Comparison of ENCODE assay signal across 11 mouse cellular contexts in the genomic region with DNA sequence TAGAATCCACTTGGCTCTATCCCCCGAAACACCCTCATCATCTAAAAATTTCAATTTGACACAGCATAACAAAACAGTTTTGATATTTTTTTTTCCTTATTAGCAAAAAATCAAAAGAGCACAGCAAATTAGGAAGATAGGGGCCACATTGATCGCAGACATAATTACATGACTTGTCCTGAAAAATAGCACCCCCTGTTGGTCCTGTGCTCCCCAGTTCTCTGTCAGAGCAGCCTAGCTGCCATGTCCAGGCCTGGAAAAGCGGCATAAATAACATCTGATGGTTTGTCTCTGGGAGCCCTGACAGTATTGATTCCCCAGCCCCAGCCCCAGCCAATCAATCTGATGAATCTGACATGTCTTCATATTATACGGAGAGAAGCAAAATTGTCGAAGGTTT. TPM values are rescaled to one million over a fixed set of nuclear protein-coding genes. Genes with fewer than 3 reads are reported as not detected.
DNase-seq lines count a peak whose midpoint lies in the region; ATAC-seq and TF ChIP-seq lines count a peak whose summit lies in the region.
"Had no signal": no experiment of that assay in that cellular context is flagged by ENCODE, and none has a peak within 500 bp of the region (broad histone marks: within the 10 kb centered on the region; RNA-seq: fewer than 3 reads in every experiment).

No protein-coding gene starts in this region.

- DNase-seq in cerebellum, postnatal 10 days: peak; percentile 30 to 34
- DNase-seq in cerebellum, adult 18-20 months: no peak
- DNase-seq in liver, adult 2 months (ENCODE audit: extremely low read depth, low read depth, low spot score): peak; percentile 54
- peak; percentile 48 for DNase-seq in CD4-positive helper T cell, adult 2 months (ENCODE audit: low read depth, low spot score)
- peak; percentile 23 for DNase-seq in lung, postnatal 14 days
- DNase-seq in embryo, embryonic 9.5 days (ENCODE audit: extremely low spot score): no peak
- no peak for DNase-seq in left cerebral cortex, adult 18-20 months (ENCODE audit: low spot score in 2 of 2)

- WGBS in liver, adult 2 months: 71% methylated on average over 5 of the region's 5 CpGs
- 85% methylated on average over 5 of the region's 5 CpGs for WGBS in liver, embryonic 12.5 days (ENCODE audit: insufficient replicate concordance)

- H3K36me3 ChIP-seq in liver, adult 2 months (ENCODE audit: control insufficient read depth, insufficient read depth, low read length): no peaks in the 10 kb centered on the region
- peaks cover 58% of the 10 kb centered on the region for H3K36me3 ChIP-seq in liver, embryonic 12.5 days
- H3K36me3 ChIP-seq: heart, embryonic 15.5 days; midbrain, embryonic 13.5 days had no signal

- H3K4me3 ChIP-seq in liver, adult 2 months (ENCODE audit: insufficient read depth, low read depth, low read length): no peak overlapping the region
- H3K4me3 ChIP-seq in liver, embryonic 12.5 days: no peak overlapping the region
- H3K4me3 ChIP-seq: heart, embryonic 15.5 days; midbrain, embryonic 13.5 days had no signal

- H3K9me3 ChIP-seq in liver, embryonic 12.5 days (replicated peaks): no peaks in the 10 kb centered on the region
- H3K9me3 ChIP-seq: heart, embryonic 15.5 days; midbrain, embryonic 13.5 days had no signal

- H3K27me3 ChIP-seq in liver, adult 2 months (ENCODE audit: control insufficient read depth, insufficient read depth, low read length): no peaks in the 10 kb centered on the region
- no peaks in the 10 kb centered on the region for H3K27me3 ChIP-seq in liver, embryonic 12.5 days (replicated peaks)
- H3K27me3 ChIP-seq: heart, embryonic 15.5 days; midbrain, embryonic 13.5 days had no signal

- H3K27ac ChIP-seq in liver, adult 2 months (replicated peaks; ENCODE audit: insufficient read depth, low read depth, low read length): no peak overlapping the region
- no peak overlapping the region for H3K27ac ChIP-seq in liver, embryonic 12.5 days
- H3K27ac ChIP-seq: heart, embryonic 15.5 days; midbrain, embryonic 13.5 days had no signal

- TF ChIP-seq POLR2A in liver, adult 2 months (IDR thresholded peaks at IDR 0.05; ENCODE audit: extremely low read depth, insufficient read depth, low read length): no peak

- no peak for ATAC-seq in liver, embryonic 12.5 days
- ATAC-seq: activated CD4-positive, CD25-positive, alpha-beta regulatory T cell, adult 4 months; midbrain, embryonic 13.5 days had no signal

- H3K79me2 ChIP-seq in liver, adult 2 months (ENCODE audit: control insufficient read depth, insufficient read depth, low read length): peaks cover 41% of the 10 kb centered on the region; the same call in 1 of the 2 replicates

- H3K4me2 ChIP-seq in liver, embryonic 12.5 days: no peak overlapping the region
- H3K4me2 ChIP-seq: heart, embryonic 15.5 days; midbrain, embryonic 13.5 days had no signal

- H3K9ac ChIP-seq in liver, adult 2 months (ENCODE audit: low read depth, low read length): no peak overlapping the region
- H3K9ac ChIP-seq in liver, embryonic 12.5 days: no peak overlapping the region
- H3K9ac ChIP-seq: heart, embryonic 15.5 days; midbrain, embryonic 13.5 days had no signal

- peak; percentile 69 for TF ChIP-seq CTCF in liver, adult 2 months (IDR thresholded peaks at IDR 0.05; ENCODE audit: low read depth, low read length)

- H3K4me1 ChIP-seq in liver, adult 2 months (ENCODE audit: control insufficient read depth, insufficient read depth, low read length): peaks cover 3% of the 10 kb centered on the region; the same call in 1 of the 2 replicates
- peaks cover 46% of the 10 kb centered on the region for H3K4me1 ChIP-seq in liver, embryonic 12.5 days
- H3K4me1 ChIP-seq: midbrain, embryonic 13.5 days had no signal

RNA-seq across cellular contexts. Expression of a gene that starts 11.8 kb away (rescaled TPM):
- 1.7 TPM in 2 replicates for total RNA-seq in liver, adult 2 months (2014; rRNA removed)
- 1.9 TPM in 2 replicates for polyA plus RNA-seq in liver, adult 2 months (2012; rRNA removed)
- 8.6 and 9.7 TPM in 2 replicates for polyA plus RNA-seq in liver, embryonic 12.5 days (2016; fragmentation: Nextera tagmentation; extraction: Ambion mirVana)
- total RNA-seq in left cerebral cortex, adult 18-20 months (2021): 10 to 100 TPM; 19.0 to 20.4 TPM

Comparison
In these comparisons a context has a peak if more than half of its experiments do, and no peak if none do; other contexts are left out.
1. DNase-seq: peak in cerebellum, postnatal 10 days (2 of 2), liver, adult 2 months (single experiment), CD4-positive helper T cell, adult 2 months (single experiment) and lung, postnatal 14 days (single experiment); none in cerebellum, adult 18-20 months (0 of 2), embryo, embryonic 9.5 days (single experiment) and left cerebral cortex, adult 18-20 months (0 of 2).